Mouse (Mus musculus) forebrain, embryonic 10.5 days (tissue): ENCODE measurements at regions not wholly inside any gene's neighbourhood (a gene's known extent, or its start where the extent isn't known, plus 50 kb on each side); places are given as distances from the start of the nearest gene placed in this dataset.
A peak's percentile ranks its signal among the peaks of the same experiment; 100 is the strongest.

Source experiments
- DNase-seq: peaks from one replicate; pipeline ENCODE4 v3.0.0-alpha.2; 2017; ENCODE audit warnings: low spot score; ENCODE audit errors: extremely low spot score
- H3K27ac ChIP-seq: fragments of 300-500 bp; sonication (generic); 2 replicates; pipeline ENCODE4 v1.5.1; 2016; ENCODE audit warnings: mild to moderate bottlenecking
- H3K27me3 ChIP-seq: fragments of 300-500 bp; sonication (generic); 2 replicates; pipeline ENCODE4 v1.6.1; 2016; ENCODE audit warnings: mild to moderate bottlenecking; ENCODE audit not compliant: poor library complexity, severe bottlenecking
- H3K36me3 ChIP-seq: fragments of 300-500 bp; sonication (generic); replicated peaks from 2 replicates; pipeline ENCODE4 v1.6.1; 2016; ENCODE audit warnings: mild to moderate bottlenecking, moderate library complexity
- H3K4me1 ChIP-seq: fragments of 300-500 bp; sonication (generic); 2 replicates; pipeline ENCODE4 v1.6.1; 2016
- H3K4me3 ChIP-seq: fragments of 300-500 bp; sonication (generic); 2 replicates; pipeline ENCODE4 v1.5.1; 2016; ENCODE audit warnings: mild to moderate bottlenecking, moderate library complexity
- H3K9me3 ChIP-seq: fragments of 300-500 bp; sonication (generic); 2 replicates; pipeline ENCODE4 v1.6.1; 2016; ENCODE audit warnings: mild to moderate bottlenecking, moderate library complexity
- WGBS: fragments of 180-500 bp; shearing (Covaris S2); methylation state at CpG from one replicate; pipeline ENCODE4 v1.1.7; 2016; 5-methylcytosine and 5-hydroxymethylcytosine counted together

- Histone ChIP-seq H3K27ac (no peak overlapping the region), H3K9me3 (no peaks in the 10 kb centered on the region), H3K4me1 (no peaks in the 10 kb centered on the region), H3K4me3 (no peak overlapping the region), H3K36me3 (no peaks in the 10 kb centered on the region), H3K27me3 (no peaks in the 10 kb centered on the region)
- no peak for DNase-seq
- WGBS: 93% methylated on average over 14 of the region's 14 CpGs
Observed at GRCm38 (mm10) chr5:18447665-18448329, 87.6 kb upstream of the Gnai1 start.

- Histone ChIP-seq H3K27me3 (no peaks in the 10 kb centered on the region), H3K9me3 (no peaks in the 10 kb centered on the region), H3K4me1 (no peaks in the 10 kb centered on the region), H3K27ac (no peak overlapping the region), H3K36me3 (no peaks in the 10 kb centered on the region), H3K4me3 (no peak overlapping the region)
- WGBS: 30% methylated on average over 8 of the region's 8 CpGs
- peak; percentile 47 for DNase-seq
Observed at GRCm38 (mm10) chr5:18445969-18446368, 85.8 kb upstream of the Gnai1 start.

- no peak for DNase-seq
- H3K27me3 ChIP-seq: no peaks in the 10 kb centered on the region
- no peaks in the 10 kb centered on the region for H3K9me3 ChIP-seq
- WGBS: 95% methylated on average over 4 of the region's 4 CpGs
- H3K36me3 ChIP-seq: no peaks in the 10 kb centered on the region
- no peaks in the 10 kb centered on the region for H3K4me1 ChIP-seq
- no peak overlapping the region for H3K4me3 ChIP-seq
- no peak overlapping the region for H3K27ac ChIP-seq
Observed at GRCm38 (mm10) chr5:18439986-18440385, 79.8 kb upstream of the Gnai1 start.

GRCm38 (mm10) chr5:18439281-18439680 lies 79.1 kb upstream of the Gnai1 start:
- Histone ChIP-seq H3K27me3 (no peaks in the 10 kb centered on the region), H3K4me3 (no peak overlapping the region), H3K27ac (no peak overlapping the region), H3K36me3 (no peaks in the 10 kb centered on the region), H3K9me3 (no peaks in the 10 kb centered on the region), H3K4me1 (no peaks in the 10 kb centered on the region)
- WGBS: 89% methylated on average over 1 of the region's 1 CpGs
- no peak for DNase-seq

- H3K9me3 ChIP-seq: no peaks in the 10 kb centered on the region
- WGBS: 79% methylated on average over 6 of the region's 6 CpGs
Observed at GRCm38 (mm10) chr5:18436099-18436748, 76.1 kb upstream of the Gnai1 start.

GRCm38 (mm10) chr5:18434245-18434644 lies 74.1 kb upstream of the Gnai1 start:
- no peak overlapping the region for H3K27ac ChIP-seq
- no peak for DNase-seq
- 91% methylated on average over 2 of the region's 2 CpGs for WGBS
- H3K27me3 ChIP-seq: no peaks in the 10 kb centered on the region
- no peak overlapping the region for H3K4me3 ChIP-seq
- H3K9me3 ChIP-seq: no peaks in the 10 kb centered on the region
- no peaks in the 10 kb centered on the region for H3K4me1 ChIP-seq
- no peaks in the 10 kb centered on the region for H3K36me3 ChIP-seq

More at GRCm38 (mm10) chr5:18436099-18436748, 76.1 kb upstream of the Gnai1 start:
- Histone ChIP-seq H3K36me3 (no peaks in the 10 kb centered on the region), H3K27me3 (no peaks in the 10 kb centered on the region), H3K4me1 (no peaks in the 10 kb centered on the region), H3K27ac (no peak overlapping the region), H3K4me3 (no peak overlapping the region)
- no peak for DNase-seq

GRCm38 (mm10) chr5:18433287-18433686 lies 73.1 kb upstream of the Gnai1 start:
- 75% methylated on average over 7 of the region's 7 CpGs for WGBS
- DNase-seq: no peak
- Histone ChIP-seq H3K4me3 (no peak overlapping the region), H3K4me1 (no peaks in the 10 kb centered on the region), H3K9me3 (no peaks in the 10 kb centered on the region), H3K27ac (no peak overlapping the region), H3K36me3 (no peaks in the 10 kb centered on the region), H3K27me3 (no peaks in the 10 kb centered on the region)

- Histone ChIP-seq H3K27ac (no peak overlapping the region), H3K4me1 (no peaks in the 10 kb centered on the region), H3K4me3 (no peak overlapping the region), H3K36me3 (no peaks in the 10 kb centered on the region), H3K27me3 (no peaks in the 10 kb centered on the region), H3K9me3 (no peaks in the 10 kb centered on the region)
- DNase-seq: no peak
- WGBS: 70% methylated on average over 4 of the region's 4 CpGs
Observed at GRCm38 (mm10) chr5:18425098-18425497, 64.9 kb upstream of the Gnai1 start.

- DNase-seq: no peak
- H3K36me3 ChIP-seq: no peaks in the 10 kb centered on the region
- no peaks in the 10 kb centered on the region for H3K27me3 ChIP-seq
- H3K4me3 ChIP-seq: no peak overlapping the region
- H3K9me3 ChIP-seq: no peaks in the 10 kb centered on the region
- 0 out of 2 replicates have a peak, but pooled peaks cover 3% of the 10 kb centered on the region for H3K4me1 ChIP-seq
- no peak overlapping the region for H3K27ac ChIP-seq
- 63% methylated on average over 3 of the region's 3 CpGs for WGBS
Observed at GRCm38 (mm10) chr5:18414892-18415291, 54.7 kb upstream of the Gnai1 start.
